Mouse (Mus musculus): ENCODE data around the gene Atp6v1a.

GRCm38 (mm10) chr16:44124713-44125112 lies 14.8 kb downstream of the Atp6v1a start:
- no peak for TF ChIP-seq CTCF (IDR thresholded peaks at IDR 0.05; ENCODE audit: low read depth, low read length)
- no peak for TF ChIP-seq POLR2A (IDR thresholded peaks at IDR 0.05; ENCODE audit: insufficient read depth, low read length)

All from ES-Bruce4 (cell line).